Mouse (Mus musculus) kidney, adult 2 months (tissue): ENCODE data around the gene Ucn3. TPM values are rescaled to one million over a fixed set of nuclear protein-coding genes. Genes with fewer than 3 reads are reported as not detected.
"Not testable (repeated sequence)": the region's sequence is repeated elsewhere in the genome, so short reads cannot be mapped to it uniquely, and the experiment has no call there.

Experiments used
- DNase-seq: peaks from one replicate; pipeline ENCODE4 v3.0.0; 2021
- H3K27ac ChIP-seq: fragments of 200-500 bp; 2 replicates; pipeline ENCODE4 v1.5.1; 2012; ENCODE audit warnings: low read depth, low read length, control low read depth, inconsistent platforms; ENCODE audit not compliant: insufficient read depth
- H3K27me3 ChIP-seq: fragments of 200-500 bp; replicated peaks from 2 replicates; pipeline ENCODE4 v1.6.1; 2012; ENCODE audit warnings: mild to moderate bottlenecking, moderate library complexity, low read length, inconsistent platforms; ENCODE audit not compliant: control insufficient read depth, insufficient read depth
- H3K36me3 ChIP-seq: fragments of 200-500 bp; 2 replicates; pipeline ENCODE4 v1.6.1; 2012; ENCODE audit warnings: mild to moderate bottlenecking, moderate library complexity, low read length, inconsistent platforms; ENCODE audit not compliant: control insufficient read depth, insufficient read depth
- H3K4me1 ChIP-seq: fragments of 200-500 bp; 2 replicates; pipeline ENCODE4 v1.6.1; 2011; ENCODE audit warnings: low read length; ENCODE audit not compliant: control insufficient read depth, insufficient read depth
- H3K4me3 ChIP-seq: fragments of 200-500 bp; 2 replicates; pipeline ENCODE4 v1.5.1; 2011; ENCODE audit warnings: mild to moderate bottlenecking, low read depth, low read length, control low read depth; ENCODE audit not compliant: insufficient read depth
- CTCF ChIP-seq: fragments of 200-500 bp; conservative IDR thresholded peaks from 2 replicates; pipeline ENCODE4 v1.5.1; 2011; ENCODE audit warnings: low read depth, mild to moderate bottlenecking, control low read depth, low read length, moderate library complexity, mixed read lengths; ENCODE audit not compliant: insufficient read depth, insufficient read length
- POLR2A ChIP-seq: fragments of 200-500 bp; IDR thresholded peaks from one replicate; pipeline ENCODE4 v1.6.1; 2011; ENCODE audit warnings: low read depth, low read length, control low read depth
- WGBS: fragments of 180-500 bp; shearing (Covaris S2); methylation state at CpG from one replicate; pipeline ENCODE4 v1.1.7; 2018; 5-methylcytosine and 5-hydroxymethylcytosine counted together
- polyA plus RNA-seq: library from polyadenylated mRNA; depleted of rRNA; stranded (reverse); fragments of >200 nt; gene quantifications from 2 replicates; pipeline ENCODE4 v1.2.3, GENCODE M21; 2012

The Ucn3 gene
- polyA plus RNA-seq, 1 experiment = not detected

GRCm38 (mm10) chr13:3907151-3907696, 37.9 kb downstream of the Ucn3 start:
- Histone ChIP-seq H3K27ac (no peak overlapping the region), H3K4me3 (no peak overlapping the region), H3K27me3 (no peaks in the 10 kb centered on the region), H3K36me3 (no peaks in the 10 kb centered on the region), H3K4me1 (no peaks in the 10 kb centered on the region)
- no peak for DNase-seq
- 78% methylated on average over 6 of the region's 6 CpGs for WGBS
- TF ChIP-seq CTCF = no peak
- TF ChIP-seq POLR2A = no peak

DNA sequence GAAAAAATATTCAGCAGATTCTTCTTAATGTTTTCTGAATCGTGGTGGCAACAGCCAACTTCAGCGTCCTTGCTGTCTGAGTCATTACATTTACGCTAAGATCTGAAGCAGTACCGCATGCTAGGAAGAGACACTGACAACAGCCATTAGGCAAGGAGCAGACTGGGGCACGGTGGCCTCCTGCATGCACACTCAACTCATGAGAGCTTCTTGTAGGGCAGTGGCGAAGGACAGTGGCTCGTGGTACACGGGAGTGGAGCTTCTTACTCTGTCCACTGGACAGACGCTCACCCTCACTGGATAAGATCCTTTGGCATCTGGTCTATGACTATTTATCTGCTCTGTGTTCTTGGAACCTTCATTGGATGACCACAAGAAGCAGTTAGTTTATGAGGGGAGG, 45.8 kb downstream of the Ucn3 start:
- Histone ChIP-seq H3K27me3 (no peaks in the 10 kb centered on the region), H3K36me3 (no peaks in the 10 kb centered on the region), H3K27ac (peak overlapping the region; percentile 20; the same call in 1 of the 2 replicates), H3K4me1 (peaks cover 5% of the 10 kb centered on the region; the same call in 1 of the 2 replicates), H3K4me3 (no peak overlapping the region)
- no peak for DNase-seq
- TF ChIP-seq CTCF (no peak), POLR2A (no peak)
- WGBS = 81% methylated on average over 9 of the region's 9 CpGs

- H3K36me3 ChIP-seq, H3K27me3 ChIP-seq, H3K27ac ChIP-seq, H3K4me1 ChIP-seq, H3K4me3 ChIP-seq, DNase-seq: not testable (repeated sequence)
- 94% methylated on average over 5 of the region's 5 CpGs for WGBS
Observed at GRCm38 (mm10) chr13:3898202-3898601, 46.9 kb downstream of the Ucn3 start.

DNA sequence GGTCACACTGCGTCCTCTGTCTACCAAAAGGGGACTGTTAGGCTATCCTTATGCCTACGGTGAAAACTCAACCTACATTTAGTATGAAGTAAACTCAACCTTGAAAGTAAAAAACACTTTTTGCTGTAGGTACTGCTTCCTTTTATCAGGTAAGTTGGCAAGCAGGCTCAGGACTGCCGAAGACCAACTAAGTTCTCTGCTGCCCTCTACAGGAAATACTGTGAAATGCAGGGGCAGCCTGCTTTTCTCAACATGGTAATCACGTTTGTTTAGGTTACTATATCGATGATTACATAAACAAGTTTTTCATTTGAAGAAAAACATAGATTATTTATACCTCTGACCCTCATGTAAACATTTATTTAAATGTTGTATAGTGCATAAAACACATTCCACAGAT, 48.2 kb downstream of the Ucn3 start:
- Histone ChIP-seq H3K27me3 (no peaks in the 10 kb centered on the region), H3K4me3 (no peak overlapping the region), H3K27ac (no peak overlapping the region), H3K36me3 (no peaks in the 10 kb centered on the region), H3K4me1 (peaks cover 5% of the 10 kb centered on the region; the same call in 1 of the 2 replicates)
- TF ChIP-seq CTCF (peak; percentile 89), POLR2A (no peak)
- DNase-seq = peak; percentile 87
- 20% methylated on average over 5 of the region's 5 CpGs for WGBS

GRCm38 (mm10) chr13:3896032-3896431, 49.1 kb downstream of the Ucn3 start:
- Histone ChIP-seq H3K4me3 (no peak overlapping the region), H3K27ac (no peak overlapping the region; the same call in 1 of the 2 replicates), H3K4me1 (peaks cover 5% of the 10 kb centered on the region; the same call in 1 of the 2 replicates), H3K36me3 (no peaks in the 10 kb centered on the region), H3K27me3 (no peaks in the 10 kb centered on the region)
- DNase-seq = no peak
- no peak for TF ChIP-seq POLR2A
- no peak for TF ChIP-seq CTCF
- 70% methylated on average over 6 of the region's 6 CpGs for WGBS

GRCm38 (mm10) chr13:3895397-3895980, 49.7 kb downstream of the Ucn3 start:
- Histone ChIP-seq H3K27me3 (no peaks in the 10 kb centered on the region), H3K4me3 (no peak overlapping the region), H3K36me3 (no peaks in the 10 kb centered on the region), H3K27ac (peak overlapping the region; percentile 27; the same call in 1 of the 2 replicates), H3K4me1 (peaks cover 5% of the 10 kb centered on the region; the same call in 1 of the 2 replicates)
- TF ChIP-seq POLR2A = no peak
- 0 out of 2 replicates have a peak, but pooled peaks have one; percentile 1 for TF ChIP-seq CTCF
- 67% methylated on average over 8 of the region's 8 CpGs for WGBS
- peak; percentile 50 for DNase-seq

GRCm38 (mm10) chr13:3894549-3894948, 50.6 kb downstream of the Ucn3 start:
- TF ChIP-seq POLR2A = no peak
- no peak for TF ChIP-seq CTCF
- H3K36me3 ChIP-seq = no peaks in the 10 kb centered on the region
- no peaks in the 10 kb centered on the region for H3K27me3 ChIP-seq
- H3K4me3 ChIP-seq = no peak overlapping the region
- peak; percentile 30 for DNase-seq
- H3K27ac ChIP-seq = no peak overlapping the region
- WGBS = 76% methylated on average over 8 of the region's 8 CpGs
- peaks cover 11% of the 10 kb centered on the region; the same call in 1 of the 2 replicates for H3K4me1 ChIP-seq
